Mouse (Mus musculus) liver, embryonic 14.5 days (tissue): ENCODE measurements around the gene Pde6h. TPM values are rescaled to one million over a fixed set of nuclear protein-coding genes. Genes with fewer than 3 reads are reported as not detected.

Source experiments
- ATAC-seq: fragments of 200-750 bp; cut with Nextera tagmentation; 2 replicates; pipeline ENCODE4 v1.8.0; 2017; ENCODE audit warnings: moderate number of reproducible peaks, mild to moderate bottlenecking, moderate library complexity; ENCODE audit not compliant: insufficient read depth
- DNase-seq, 3 experiments: peaks; one replicate each; pipeline ENCODE4 v3.0.0-alpha.2; 2012 to 2013; ENCODE audit warnings: low read depth in 3 of 3, low spot score in 3 of 3
- H3K27ac ChIP-seq: fragments of 300-500 bp; sonication (generic); 2 replicates; pipeline ENCODE4 v1.5.1; 2014; ENCODE audit warnings: moderate library complexity, mild to moderate bottlenecking, control low read depth, inconsistent platforms
- H3K27me3 ChIP-seq: fragments of 300-500 bp; sonication (generic); 2 replicates; pipeline ENCODE4 v1.6.1; 2014; ENCODE audit warnings: mild to moderate bottlenecking, low read length, moderate library complexity; ENCODE audit not compliant: control insufficient read depth, insufficient read depth
- H3K36me3 ChIP-seq: fragments of 300-500 bp; sonication (generic); replicated peaks from 2 replicates; pipeline ENCODE4 v1.6.1; 2014; ENCODE audit warnings: low read depth; ENCODE audit not compliant: control insufficient read depth, insufficient read depth
- H3K4me1 ChIP-seq, 2 experiments: fragments of 200-500 bp in 1 of 2; fragments of 300-500 bp in 1 of 2; sonication (generic) in 1 of 2; replicated peaks; 2 replicates each; pipeline ENCODE4 v1.6.1; 2012 to 2014; ENCODE audit warnings: antibody characterized with exemption in 1 of 2, inconsistent platforms in 1 of 2, low read length in 1 of 2; ENCODE audit not compliant: control insufficient read depth in 2 of 2, insufficient read depth in 2 of 2
- H3K4me2 ChIP-seq: fragments of 300-500 bp; sonication (generic); 2 replicates; pipeline ENCODE4 v1.6.1; 2014; ENCODE audit warnings: low read depth, mild to moderate bottlenecking, control low read depth, moderate library complexity
- H3K4me3 ChIP-seq, 2 experiments: fragments of 200-500 bp in 1 of 2; fragments of 300-500 bp in 1 of 2; sonication (generic) in 1 of 2; 2 replicates each; pipeline ENCODE4 v1.5.1; 2012 to 2014; ENCODE audit warnings: low read depth in 2 of 2, low read length in 2 of 2, mild to moderate bottlenecking in 2 of 2, control low read depth in 1 of 2, inconsistent platforms in 1 of 2, moderate library complexity in 1 of 2; ENCODE audit not compliant: insufficient read depth in 1 of 2
- H3K9ac ChIP-seq: fragments of 300-500 bp; sonication (generic); replicated peaks from 2 replicates; pipeline ENCODE4 v1.6.1; 2014; ENCODE audit warnings: mild to moderate bottlenecking, control low read depth, moderate library complexity
- H3K9me3 ChIP-seq: fragments of 300-500 bp; sonication (generic); 2 replicates; pipeline ENCODE4 v1.6.1; 2016; ENCODE audit warnings: low read length, mixed read lengths; ENCODE audit not compliant: control insufficient read depth
- CTCF ChIP-seq: IDR thresholded peaks from 2 replicates; pipeline ENCODE4 v1.5.1; 2016; ENCODE audit warnings: antibody characterized with exemption, low read depth, control low read depth
- EP300 ChIP-seq: IDR thresholded peaks from 2 replicates; pipeline ENCODE4 v1.6.1; 2016; ENCODE audit warnings: antibody characterized with exemption, low read depth
- WGBS: fragments of 180-500 bp; shearing (Covaris S2); extraction: QIAGEN DNeasy Blood & Tissue Kit; methylation state at CpG from one replicate; pipeline ENCODE4 v1.1.7; 2014; ENCODE audit not compliant: insufficient replicate concordance; 5-methylcytosine and 5-hydroxymethylcytosine counted together
- polyA plus RNA-seq, 2 experiments: library from polyadenylated mRNA; depleted of rRNA in 1 of 2; stranded (reverse) in 1 of 2; unstranded in 1 of 2; fragments of >200 nt; fragmentation: Nextera tagmentation in 1 of 2; extraction: Ambion mirVana in 1 of 2; gene quantifications; 2 replicates each; pipeline versions ENCODE4 v1.2.1 to v1.2.3; 2012 to 2014

The Pde6h gene
- polyA plus RNA-seq, 2 experiments: 0.01 TPM; not detected in 1

- no peaks in the 10 kb centered on the region for H3K27me3 ChIP-seq
- H3K4me3 ChIP-seq: peak overlapping the region in 1 of 2 experiments; percentile 16; a peak in 2 of 4 replicates
- DNase-seq: peak in 1 of 3 experiments; percentile 50
- H3K9me3 ChIP-seq: no peaks in the 10 kb centered on the region
- H3K4me2 ChIP-seq: peak overlapping the region; percentile 40
- peak overlapping the region; percentile 3 for H3K27ac ChIP-seq
- H3K4me1 ChIP-seq: peaks cover 0 to 43% of the 10 kb centered on the region in 2 experiments; a peak in 3 of 4 replicates
- no peaks in the 10 kb centered on the region for H3K36me3 ChIP-seq
- WGBS: 10% methylated on average over 14 of the region's 14 CpGs
- ATAC-seq: peak; percentile 46; the same call in 1 of the 2 replicates
- H3K9ac ChIP-seq: no peak overlapping the region
- TF ChIP-seq CTCF (no peak), EP300 (no peak)
Observed at GRCm38 (mm10) chr6:136939326-136940187, 15.9 kb downstream of the Pde6h start.

GRCm38 (mm10) chr6:136940188-136940960 is 16.7 kb downstream of the Pde6h start:
- H3K27me3 ChIP-seq: no peaks in the 10 kb centered on the region
- H3K9me3 ChIP-seq: no peaks in the 10 kb centered on the region
- peak overlapping the region; percentile 38 to 54 for H3K4me3 ChIP-seq
- 25% methylated on average over 11 of the region's 11 CpGs for WGBS
- H3K36me3 ChIP-seq: no peaks in the 10 kb centered on the region
- no peak for TF ChIP-seq CTCF
- TF ChIP-seq EP300: no peak
- H3K27ac ChIP-seq: peak overlapping the region; percentile 56
- peak overlapping the region; percentile 40 for H3K4me2 ChIP-seq
- ATAC-seq: no peak
- peaks cover 0 to 39% of the 10 kb centered on the region in 2 experiments; a peak in 3 of 4 replicates for H3K4me1 ChIP-seq
- H3K9ac ChIP-seq: peak overlapping the region; percentile 37
- no peak for DNase-seq

GRCm38 (mm10) chr6:136941051-136942021 is 17.7 kb downstream of the Pde6h start, which contains the start of gene Arhgdib:
Gene Arhgdib (minus strand): TSS chr6:136941899.
- peak within 1 kb of the TSS; percentile 56 for H3K27ac ChIP-seq
- TF ChIP-seq EP300 (no peak), CTCF (no peak)
- peaks cover 0 to 39% of the 10 kb centered on the region in 2 experiments; a peak in 3 of 4 replicates for H3K4me1 ChIP-seq
- DNase-seq (no peak), ATAC-seq (peak; percentile 32; the same call in 1 of the 2 replicates)
- peak within 1 kb of the TSS; percentile 38 to 54 for H3K4me3 ChIP-seq
- no peaks in the 10 kb centered on the region for H3K36me3 ChIP-seq
- no peaks in the 10 kb centered on the region for H3K27me3 ChIP-seq
- WGBS: 5% methylated on average over 12 of the region's 12 CpGs
- H3K4me2 ChIP-seq: peak within 1 kb of the TSS; percentile 40
- peak within 1 kb of the TSS; percentile 37; the same call in 1 of the 2 replicates for H3K9ac ChIP-seq
- H3K9me3 ChIP-seq: no peaks in the 10 kb centered on the region

- no peak for ATAC-seq
Observed at GRCm38 (mm10) chr6:136942280-136942679, 18.6 kb downstream of the Pde6h start.

More at GRCm38 (mm10) chr6:136942280-136942679, 18.6 kb downstream of the Pde6h start:
- Histone ChIP-seq H3K27me3 (no peaks in the 10 kb centered on the region), H3K4me1 (peaks cover 0 to 41% of the 10 kb centered on the region in 2 experiments; a peak in 3 of 4 replicates), H3K9me3 (no peaks in the 10 kb centered on the region), H3K9ac (no peak overlapping the region), H3K4me2 (no peak overlapping the region), H3K27ac (no peak overlapping the region), H3K4me3 (no peak overlapping the region), H3K36me3 (no peaks in the 10 kb centered on the region)
- TF ChIP-seq CTCF (no peak), EP300 (no peak)
- 55% methylated on average over 9 of the region's 9 CpGs for WGBS
- no peak for DNase-seq
